Mouse (Mus musculus): Measurements from ENCODE around the gene Lrmp. TPM values are rescaled to one million over a fixed set of nuclear protein-coding genes. Genes with fewer than 3 reads are reported as not detected.

Lrmp gene
- polyA plus RNA-seq, 1 experiment from 2014 or later, result 0.58 TPM

- Histone ChIP-seq H3K27ac (ENCODE audit: low read depth, low read length) (no peak overlapping the region), H3K4me2 (ENCODE audit: low read length) (no peak overlapping the region), H3K4me1 (ENCODE audit: control insufficient read depth, insufficient read depth, low read length) (peaks cover 4% of the 10 kb centered on the region; the same call in 1 of the 2 replicates), H3K9ac (ENCODE audit: low read length) (no peak overlapping the region), H3K9me3 (replicated peaks; ENCODE audit: control insufficient read depth, low read length) (no peaks in the 10 kb centered on the region), H3K27me3 (replicated peaks; ENCODE audit: control insufficient read depth, insufficient read depth, low read length) (no peaks in the 10 kb centered on the region), H3K4me3 (ENCODE audit: low read depth, low read length) (no peak overlapping the region), H3K36me3 (ENCODE audit: control insufficient read depth, insufficient read depth, low read length) (peaks cover 24% of the 10 kb centered on the region)
- no peak for ATAC-seq
- no peak for DNase-seq (ENCODE audit: low spot score)
- WGBS, result 92% methylated on average over 3 of the region's 3 CpGs
Measured at GRCm38 (mm10) chr6:145215826-145216225, 100.4 kb downstream of the Lrmp start.

DNA sequence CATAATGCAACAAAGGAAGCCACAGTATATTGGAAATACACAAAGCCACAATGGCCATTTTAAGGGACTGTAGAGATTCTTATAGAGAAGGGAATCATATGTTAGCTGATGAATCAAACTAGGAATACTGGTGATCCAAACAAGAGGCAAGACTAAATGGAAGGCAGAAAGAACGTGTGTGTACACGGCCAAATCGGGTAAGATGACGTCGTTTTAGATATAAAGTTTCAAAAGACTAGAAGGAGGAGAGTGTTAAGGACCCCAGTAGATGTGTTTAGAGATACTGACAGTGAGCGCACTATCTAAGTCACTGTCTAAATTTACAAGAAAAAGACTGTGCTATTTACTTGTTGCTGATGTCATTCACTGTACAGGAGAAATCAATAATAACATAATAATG lies 108.8 kb downstream of the Lrmp start:
- H3K27ac ChIP-seq (ENCODE audit: low read depth, low read length), result no peak overlapping the region
- no peak overlapping the region for H3K9ac ChIP-seq (ENCODE audit: low read length)
- peaks cover 19% of the 10 kb centered on the region for H3K36me3 ChIP-seq (ENCODE audit: control insufficient read depth, insufficient read depth, low read length)
- H3K4me3 ChIP-seq (ENCODE audit: low read depth, low read length), result no peak overlapping the region
- ATAC-seq (no peak), DNase-seq (ENCODE audit: low spot score) (no peak)
- H3K27me3 ChIP-seq (replicated peaks; ENCODE audit: control insufficient read depth, insufficient read depth, low read length), result no peaks in the 10 kb centered on the region
- 87% methylated on average over 6 of the region's 6 CpGs for WGBS
- no peaks in the 10 kb centered on the region for H3K9me3 ChIP-seq (replicated peaks; ENCODE audit: control insufficient read depth, low read length)
- no peak overlapping the region for H3K4me2 ChIP-seq (ENCODE audit: low read length)
- H3K4me1 ChIP-seq (ENCODE audit: control insufficient read depth, insufficient read depth, low read length), result no peaks in the 10 kb centered on the region

Other genes starting within 250 kb of the Lrmp start
- gene Bcat1, start 39.5 kb upstream of the Lrmp start, polyA plus RNA-seq (2014; fragmentation: Nextera tagmentation; extraction: Ambion mirVana), result 105 and 111 TPM in 2 replicates
- 1.0 and 1.1 TPM in 2 replicates for gene Casc1, start 95.4 kb downstream of the Lrmp start, polyA plus RNA-seq (2014; fragmentation: Nextera tagmentation; extraction: Ambion mirVana)
- gene Etfrf1, start 95.5 kb downstream of the Lrmp start, polyA plus RNA-seq (2014; fragmentation: Nextera tagmentation; extraction: Ambion mirVana), result 23.2 and 26.6 TPM in 2 replicates
- gene Kras, start 134.6 kb downstream of the Lrmp start, polyA plus RNA-seq (2014; fragmentation: Nextera tagmentation; extraction: Ambion mirVana), result 120 and 133 TPM in 2 replicates